8 mouse cellular contexts compared by ENCODE assay signal in the genomic region with DNA sequence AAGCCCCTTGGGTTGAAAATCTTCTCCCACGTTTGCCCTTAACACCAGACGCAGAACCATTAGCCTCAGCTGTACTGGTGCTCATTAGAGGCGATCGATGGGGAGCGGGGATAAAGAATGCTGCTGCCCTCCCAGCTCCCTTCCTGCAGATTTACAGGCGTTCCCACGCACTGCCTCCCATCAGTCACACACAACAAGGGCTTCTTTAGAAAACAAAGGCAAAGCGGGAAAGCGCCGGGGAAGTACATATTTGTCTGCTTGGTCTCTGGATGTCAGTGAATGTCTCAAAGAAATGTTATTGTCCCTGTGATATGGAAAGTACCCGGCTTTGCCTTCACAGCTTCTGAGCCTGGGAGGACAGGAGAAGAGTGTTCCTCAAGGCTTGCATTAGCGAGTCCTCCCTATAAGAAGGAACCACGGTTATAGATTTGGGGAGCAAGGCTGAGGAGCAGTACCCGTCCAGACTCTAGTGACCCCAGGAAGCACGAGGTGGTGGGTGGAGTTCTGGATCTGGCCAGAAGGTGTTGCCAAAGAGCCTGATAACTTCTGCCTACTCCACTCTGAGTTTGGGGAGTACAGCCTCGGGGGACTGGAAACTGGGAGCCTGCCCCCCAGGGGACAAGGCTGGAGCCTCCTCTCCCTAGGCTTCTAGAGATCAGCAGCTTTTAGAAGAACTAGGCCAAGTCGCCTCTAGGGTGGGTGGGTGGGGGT.
DNase-seq lines count a peak whose midpoint lies in the region; ATAC-seq lines count a peak whose summit lies in the region.

No protein-coding gene starts in this region.

- no peak for DNase-seq in lung, postnatal 25 days (ENCODE audit: low spot score)
- DNase-seq in embryo, embryonic 11.5 days (ENCODE audit: low read depth, low spot score) = peak; percentile 20
- DNase-seq in mesoderm, embryonic 11.5 days (ENCODE audit: low read depth, low spot score) = peak; percentile 60
- DNase-seq in yolk sac, embryonic 10.5 days (ENCODE audit: low spot score) = no peak
- DNase-seq in adipocyte (ENCODE audit: low spot score) = no peak

- ATAC-seq in lung, embryonic 15.5 days (ENCODE audit: borderline replicate concordance, extremely low read depth, low FRiP score, low TSS enrichment) = no peak
- ATAC-seq in heart, embryonic 15.5 days (replicated peaks; ENCODE audit: insufficient number of reproducible peaks, insufficient read depth, low FRiP score, low read depth) = peak; percentile 53; the same call in 1 of the 2 replicates
- 0 out of 2 replicates have a peak, but pooled peaks have one; percentile 49 for ATAC-seq in kidney, embryonic 16.5 days (ENCODE audit: low FRiP score, low TSS enrichment)

- H3K4me3 ChIP-seq in lung, embryonic 15.5 days = no peak overlapping the region
- peak overlapping the region; percentile 13; the same call in 1 of the 2 replicates for H3K4me3 ChIP-seq in heart, embryonic 15.5 days
- H3K4me3 ChIP-seq in kidney, embryonic 16.5 days (ENCODE audit: low read length) = peak overlapping the region; percentile 22

- H3K4me1 ChIP-seq in lung, embryonic 15.5 days = no peaks in the 10 kb centered on the region
- H3K4me1 ChIP-seq in heart, embryonic 15.5 days (replicated peaks) = peaks cover 12% of the 10 kb centered on the region
- H3K4me1 ChIP-seq in kidney, embryonic 16.5 days (ENCODE audit: insufficient read depth, low read length) = peaks cover 9% of the 10 kb centered on the region

- H3K4me2 ChIP-seq in lung, embryonic 15.5 days = peak overlapping the region; percentile 26
- H3K4me2 ChIP-seq in heart, embryonic 15.5 days = peak overlapping the region; percentile 52
- peak overlapping the region; percentile 44 for H3K4me2 ChIP-seq in kidney, embryonic 16.5 days (replicated peaks; ENCODE audit: low read depth, low read length)

- H3K27ac ChIP-seq in lung, embryonic 15.5 days = no peak overlapping the region
- no peak overlapping the region for H3K27ac ChIP-seq in heart, embryonic 15.5 days
- H3K27ac ChIP-seq in kidney, embryonic 16.5 days (ENCODE audit: low read length) = no peak overlapping the region

- H3K9ac ChIP-seq in lung, embryonic 15.5 days = no peak overlapping the region
- H3K9ac ChIP-seq in heart, embryonic 15.5 days = no peak overlapping the region
- peak overlapping the region; percentile 61 for H3K9ac ChIP-seq in kidney, embryonic 16.5 days (replicated peaks; ENCODE audit: low read length)

- no peaks in the 10 kb centered on the region for H3K27me3 ChIP-seq in lung, embryonic 15.5 days
- no peaks in the 10 kb centered on the region for H3K27me3 ChIP-seq in heart, embryonic 15.5 days
- H3K27me3 ChIP-seq in kidney, embryonic 16.5 days (ENCODE audit: insufficient read depth, low read length) = no peaks in the 10 kb centered on the region

- 17% methylated on average over 17 of the region's 17 CpGs for WGBS in lung, embryonic 15.5 days
- WGBS in heart, embryonic 15.5 days = 13% methylated on average over 17 of the region's 17 CpGs
- 8% methylated on average over 17 of the region's 17 CpGs for WGBS in kidney, embryonic 16.5 days

- H3K9me3 ChIP-seq in lung, embryonic 15.5 days = no peaks in the 10 kb centered on the region
- H3K9me3 ChIP-seq in heart, embryonic 15.5 days (replicated peaks) = no peaks in the 10 kb centered on the region
- H3K9me3 ChIP-seq in kidney, embryonic 16.5 days (ENCODE audit: low read length) = no peaks in the 10 kb centered on the region; the same call in 1 of the 2 replicates

- H3K36me3 ChIP-seq in lung, embryonic 15.5 days = no peaks in the 10 kb centered on the region
- H3K36me3 ChIP-seq in heart, embryonic 15.5 days = no peaks in the 10 kb centered on the region
- no peaks in the 10 kb centered on the region for H3K36me3 ChIP-seq in kidney, embryonic 16.5 days (ENCODE audit: insufficient read depth, low read length)

Comparison
In these comparisons a context has a peak if more than half of its experiments do, and no peak if none do; other contexts are left out.
1. DNase-seq: peak in embryo, embryonic 11.5 days (single experiment) and mesoderm, embryonic 11.5 days (single experiment); none in lung, postnatal 25 days (single experiment), yolk sac, embryonic 10.5 days (single experiment) and adipocyte (single experiment).
2. Peak in every context shown above with its lines, with median percentiles within 50 percentile points of each other: H3K4me2 ChIP-seq.